Mouse (Mus musculus): ENCODE measurements at regions not wholly inside any gene's neighbourhood (a gene's known extent, or its start where the extent isn't known, plus 50 kb on each side); places are given as distances from the start of the nearest gene placed in this dataset.

GRCm38 (mm10) chr8:92147672-92148071, 209.8 kb upstream of the Irx5 start:
- H3K4me3 ChIP-seq: no peak overlapping the region
- H3K79me2 ChIP-seq (ENCODE audit: control insufficient read depth, insufficient read depth): no peaks in the 10 kb centered on the region
- TF ChIP-seq TCF12 (IDR thresholded peaks at IDR 0.05; ENCODE audit: insufficient read depth, poor library complexity, severe bottlenecking): no peak
- no peak for TF ChIP-seq MAX (IDR thresholded peaks at IDR 0.05; ENCODE audit: low read depth)
- no peak overlapping the region for H3K4me2 ChIP-seq (ENCODE audit: low read depth)
- no peaks in the 10 kb centered on the region for H3K36me3 ChIP-seq (ENCODE audit: control insufficient read depth, insufficient read depth)
- H3K27me3 ChIP-seq (ENCODE audit: control insufficient read depth, insufficient read depth, insufficient read length): no peaks in the 10 kb centered on the region
- no peak overlapping the region for H3ac ChIP-seq (ENCODE audit: control insufficient read depth, insufficient read length)

- Histone ChIP-seq H3K79me2 (ENCODE audit: control insufficient read depth, insufficient read depth) (no peaks in the 10 kb centered on the region), H3ac (ENCODE audit: control insufficient read depth, insufficient read length) (no peak overlapping the region), H3K4me3 (no peak overlapping the region), H3K4me2 (ENCODE audit: low read depth) (no peak overlapping the region), H3K36me3 (ENCODE audit: control insufficient read depth, insufficient read depth) (no peaks in the 10 kb centered on the region), H3K27me3 (ENCODE audit: control insufficient read depth, insufficient read depth, insufficient read length) (no peaks in the 10 kb centered on the region)
- TF ChIP-seq MYOG (IDR thresholded peaks at IDR 0.05; ENCODE audit: control insufficient read depth in 1 of 3, insufficient read depth in 1 of 3, insufficient read length in 2 of 3, low read depth in 2 of 3) (no peak), E2F4 (IDR thresholded peaks at IDR 0.05; ENCODE audit: insufficient read depth) (no peak), POLR2AphosphoS2 (IDR thresholded peaks at IDR 0.05; ENCODE audit: insufficient read length, low read depth) (no peak), TCF3 (IDR thresholded peaks at IDR 0.05; ENCODE audit: insufficient read length, low read depth) (no peak), USF1 (IDR thresholded peaks at IDR 0.05; ENCODE audit: low read depth) (no peak), TCF12 (IDR thresholded peaks at IDR 0.05; ENCODE audit: insufficient read depth, poor library complexity, severe bottlenecking) (no peak), MYOD1 (IDR thresholded peaks at IDR 0.05; ENCODE audit: control insufficient read depth in 1 of 3, insufficient read length in 2 of 3, low read depth in 2 of 3) (no peak), CEBPB (IDR thresholded peaks at IDR 0.05; ENCODE audit: insufficient read depth, poor library complexity, severe bottlenecking) (no peak), POLR2A (IDR thresholded peaks at IDR 0.05; ENCODE audit: insufficient read length, low read depth) (no peak), REST (IDR thresholded peaks at IDR 0.05; ENCODE audit: insufficient read depth, insufficient read length) (no peak), MAX (IDR thresholded peaks at IDR 0.05; ENCODE audit: low read depth) (no peak), SRF (IDR thresholded peaks at IDR 0.05; ENCODE audit: control insufficient read depth, insufficient read length, low read depth) (no peak)
Observed at GRCm38 (mm10) chr8:92137091-92137882, 220.1 kb upstream of the Irx5 start.

- Histone ChIP-seq H3ac (ENCODE audit: control insufficient read depth, insufficient read length) (no peak overlapping the region), H3K79me2 (ENCODE audit: control insufficient read depth, insufficient read depth) (no peaks in the 10 kb centered on the region), H3K4me3 (no peak overlapping the region), H3K27me3 (ENCODE audit: control insufficient read depth, insufficient read depth, insufficient read length) (no peaks in the 10 kb centered on the region), H3K36me3 (ENCODE audit: control insufficient read depth, insufficient read depth) (no peaks in the 10 kb centered on the region), H3K4me2 (ENCODE audit: low read depth) (no peak overlapping the region)
- TF ChIP-seq CEBPB (IDR thresholded peaks at IDR 0.05; ENCODE audit: insufficient read depth, poor library complexity, severe bottlenecking): no peak
- peak in 2 of 3 experiments; percentile 8 to 33 for TF ChIP-seq MYOG (IDR thresholded peaks at IDR 0.05; ENCODE audit: control insufficient read depth in 1 of 3, insufficient read depth in 1 of 3, insufficient read length in 2 of 3, low read depth in 2 of 3)
- no peak for TF ChIP-seq MAX (IDR thresholded peaks at IDR 0.05; ENCODE audit: low read depth)
- TF ChIP-seq E2F4 (IDR thresholded peaks at IDR 0.05; ENCODE audit: insufficient read depth): no peak
- no peak for TF ChIP-seq POLR2A (IDR thresholded peaks at IDR 0.05; ENCODE audit: insufficient read length, low read depth)
- TF ChIP-seq REST (IDR thresholded peaks at IDR 0.05; ENCODE audit: insufficient read depth, insufficient read length): no peak
- no peak for TF ChIP-seq TCF12 (IDR thresholded peaks at IDR 0.05; ENCODE audit: insufficient read depth, poor library complexity, severe bottlenecking)
- peak; percentile 30 to 67 (median 46) for TF ChIP-seq MYOD1 (IDR thresholded peaks at IDR 0.05; ENCODE audit: control insufficient read depth in 1 of 3, insufficient read length in 2 of 3, low read depth in 2 of 3)
Observed at GRCm38 (mm10) chr8:92136413-92136812, 221.0 kb upstream of the Irx5 start.

DNA sequence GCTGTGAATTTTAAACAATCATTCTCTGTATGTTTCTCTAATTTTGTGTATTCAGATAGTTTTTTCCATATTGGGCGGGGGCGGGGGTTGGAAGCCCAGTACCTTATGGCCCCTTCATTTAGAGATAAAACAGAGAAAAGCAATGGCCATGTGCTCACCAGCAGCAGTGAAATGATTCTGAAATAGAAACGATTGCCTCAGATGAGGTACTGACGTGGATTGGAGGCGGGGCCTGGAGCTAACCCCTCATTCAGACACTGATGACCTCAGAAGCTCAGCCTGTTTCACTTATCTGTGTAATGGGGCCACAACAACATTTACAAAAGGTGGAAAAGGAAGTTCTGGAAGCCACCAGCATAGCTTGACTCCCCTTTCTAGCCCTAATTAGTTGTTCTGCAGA, 223.0 kb upstream of the Irx5 start:
- no peak overlapping the region for H3ac ChIP-seq (ENCODE audit: control insufficient read depth, insufficient read length)
- no peaks in the 10 kb centered on the region for H3K27me3 ChIP-seq (ENCODE audit: control insufficient read depth, insufficient read depth, insufficient read length)

More for the DNA sequence above, 223.0 kb upstream of the Irx5 start:
- Histone ChIP-seq H3K4me2 (ENCODE audit: low read depth) (no peak overlapping the region), H3K36me3 (ENCODE audit: control insufficient read depth, insufficient read depth) (no peaks in the 10 kb centered on the region), H3K79me2 (ENCODE audit: control insufficient read depth, insufficient read depth) (no peaks in the 10 kb centered on the region), H3K4me3 (no peak overlapping the region)
- no peak for TF ChIP-seq MAX (IDR thresholded peaks at IDR 0.05; ENCODE audit: low read depth)
- TF ChIP-seq POLR2AphosphoS2 (IDR thresholded peaks at IDR 0.05; ENCODE audit: insufficient read length, low read depth): no peak
- TF ChIP-seq CEBPB (IDR thresholded peaks at IDR 0.05; ENCODE audit: insufficient read depth, poor library complexity, severe bottlenecking): no peak
- TF ChIP-seq MYOG (IDR thresholded peaks at IDR 0.05; ENCODE audit: control insufficient read depth in 1 of 3, insufficient read depth in 1 of 3, insufficient read length in 2 of 3, low read depth in 2 of 3): no peak
- TF ChIP-seq TCF12 (IDR thresholded peaks at IDR 0.05; ENCODE audit: insufficient read depth, poor library complexity, severe bottlenecking): no peak
- TF ChIP-seq POLR2A (IDR thresholded peaks at IDR 0.05; ENCODE audit: insufficient read length, low read depth): no peak
- TF ChIP-seq TCF3 (IDR thresholded peaks at IDR 0.05; ENCODE audit: insufficient read length, low read depth): no peak
- TF ChIP-seq REST (IDR thresholded peaks at IDR 0.05; ENCODE audit: insufficient read depth, insufficient read length): no peak
- no peak for TF ChIP-seq E2F4 (IDR thresholded peaks at IDR 0.05; ENCODE audit: insufficient read depth)
- no peak for TF ChIP-seq SRF (IDR thresholded peaks at IDR 0.05; ENCODE audit: control insufficient read depth, insufficient read length, low read depth)
- TF ChIP-seq USF1 (IDR thresholded peaks at IDR 0.05; ENCODE audit: low read depth): no peak
- TF ChIP-seq MYOD1 (IDR thresholded peaks at IDR 0.05; ENCODE audit: control insufficient read depth in 1 of 3, insufficient read length in 2 of 3, low read depth in 2 of 3): no peak
